Comparison of ENCODE assay signal across 20 mouse cellular contexts in genomic region chr7:66055356-66055755, GRCm38 (mm10). TPM values are rescaled to one million over a fixed set of nuclear protein-coding genes. Genes with fewer than 3 reads are reported as not detected.
DNase-seq lines count a peak whose midpoint lies in the region; ATAC-seq and TF ChIP-seq lines count a peak whose summit lies in the region.
"Not testable (repeated sequence)": the region's sequence is repeated elsewhere in the genome, so short reads cannot be mapped to it uniquely, and the experiment has no call there.
"Had no signal": no experiment of that assay in that cellular context is flagged by ENCODE, and none has a peak within 500 bp of the region (broad histone marks: within the 10 kb centered on the region; RNA-seq: fewer than 3 reads in every experiment).

No protein-coding gene starts in this region.

- WGBS in kidney, postnatal 0 days = 3% methylated on average over 2 of the region's 2 CpGs
- WGBS in lung, embryonic 14.5 days = 5% methylated on average over 2 of the region's 2 CpGs
- WGBS in midbrain, embryonic 14.5 days = 6% methylated on average over 2 of the region's 2 CpGs

- DNase-seq in 3T3-L1 (ENCODE audit: low read depth, low spot score) (peak; percentile 75), MEL (ENCODE audit: low read depth, low spot score) (peak; percentile 71)
- DNase-seq in brain, embryonic 14.5 days (ENCODE audit: low read depth) = peak; percentile 56
- DNase-seq in embryo, embryonic 10.5 days (ENCODE audit: low spot score) = peak; percentile 76
- DNase-seq in heart, adult 8-10 months (ENCODE audit: low spot score) = peak; percentile 37
- peak; percentile 62 for DNase-seq in kidney, postnatal 0 days (ENCODE audit: low spot score)
- peak; percentile 80 for DNase-seq in lung, embryonic 14.5 days
- DNase-seq in midbrain, embryonic 14.5 days = peak; percentile 81

- not testable (repeated sequence) for H3K9me3 ChIP-seq in MEL (replicated peaks; ENCODE audit: insufficient read depth, low read length); kidney, postnatal 0 days (replicated peaks; ENCODE audit: low read length); lung, embryonic 14.5 days (ENCODE audit: low read depth, low read length); midbrain, embryonic 14.5 days (ENCODE audit: control insufficient read depth, low read length)

- H3K27me3 ChIP-seq in MEL (ENCODE audit: control insufficient read depth in 1 of 2, insufficient read depth in 2 of 2, low read length in 2 of 2); kidney, postnatal 0 days (ENCODE audit: insufficient read depth, low read length); lung, embryonic 14.5 days (ENCODE audit: insufficient read depth, low read length); midbrain, embryonic 14.5 days (ENCODE audit: control insufficient read depth, insufficient read depth, low read length): not testable (repeated sequence)

- TF ChIP-seq POLR2A in MEL (IDR thresholded peaks at IDR 0.05; ENCODE audit: control insufficient read depth in 1 of 2, insufficient read depth in 1 of 2, low read depth in 1 of 2, low read length in 2 of 2, poor library complexity in 1 of 2); brain, embryonic 14.5 days (IDR thresholded peaks at IDR 0.05; ENCODE audit: borderline replicate concordance, extremely low read depth, insufficient read depth, insufficient read length, poor library complexity, severe bottlenecking): not testable (repeated sequence)

- H3K27ac ChIP-seq in MEL (ENCODE audit: control insufficient read depth, low read depth, low read length); kidney, postnatal 0 days; lung, embryonic 14.5 days (ENCODE audit: low read depth); midbrain, embryonic 14.5 days (replicated peaks; ENCODE audit: low read depth, low read length): not testable (repeated sequence)

- not testable (repeated sequence) for H3K9ac ChIP-seq in MEL (ENCODE audit: control insufficient read depth, low read depth, low read length, poor library complexity, severe bottlenecking); kidney, postnatal 0 days (ENCODE audit: low read depth, low read length); lung, embryonic 14.5 days; midbrain, embryonic 14.5 days (replicated peaks; ENCODE audit: low read length)

- H3K4me2 ChIP-seq in kidney, postnatal 0 days (ENCODE audit: low read length); lung, embryonic 14.5 days; midbrain, embryonic 14.5 days (ENCODE audit: low read length): not testable (repeated sequence)

- not testable (repeated sequence) for ATAC-seq in kidney, postnatal 0 days (replicated peaks; ENCODE audit: low FRiP score, low read depth); lung, embryonic 14.5 days (ENCODE audit: insufficient read depth); midbrain, embryonic 14.5 days (ENCODE audit: low FRiP score, low TSS enrichment)

- peak; percentile 62 for TF ChIP-seq RAD21 in MEL (IDR thresholded peaks at IDR 0.05; ENCODE audit: low read depth, low read length)

- TF ChIP-seq CTCF in MEL (IDR thresholded peaks at IDR 0.05 in 2 of 3, conservative IDR thresholded peaks at IDR 0.05 in 1 of 3; ENCODE audit: control insufficient read depth in 1 of 3, insufficient read depth in 1 of 3, low read depth in 2 of 3, low read length in 3 of 3, poor library complexity in 1 of 3, severe bottlenecking in 1 of 3) = peak in 2 of 3 experiments; percentile 37 to 59; a peak in 3 of 6 replicates
- peak; percentile 25; the same call in 1 of the 2 replicates for TF ChIP-seq CTCF in brain, embryonic 14.5 days (IDR thresholded peaks at IDR 0.05; ENCODE audit: borderline replicate concordance, extremely low read depth, insufficient read depth, insufficient read length)
- peak; percentile 87 for TF ChIP-seq CTCF in kidney, postnatal 0 days (IDR thresholded peaks at IDR 0.05; ENCODE audit: low read depth)
- TF ChIP-seq CTCF in lung, embryonic 14.5 days (IDR thresholded peaks at IDR 0.05; ENCODE audit: low read depth) = peak; percentile 75

- H3K79me2 ChIP-seq in MEL (ENCODE audit: control insufficient read depth, insufficient read depth, low read length, poor library complexity) = not testable (repeated sequence)

- not testable (repeated sequence) for H3K36me3 ChIP-seq in MEL (ENCODE audit: control insufficient read depth in 1 of 2, insufficient read depth in 2 of 2, low read length in 2 of 2); kidney, postnatal 0 days (ENCODE audit: insufficient read depth, low read length); lung, embryonic 14.5 days (ENCODE audit: insufficient read depth); midbrain, embryonic 14.5 days (ENCODE audit: control insufficient read depth, insufficient read depth, low read length)

- TF ChIP-seq EP300 in MEL (IDR thresholded peaks at IDR 0.05; ENCODE audit: low read depth in 1 of 2, low read length in 2 of 2) = not testable (repeated sequence)

- H3K4me3 ChIP-seq in MEL (ENCODE audit: control insufficient read depth in 1 of 2, insufficient read depth in 1 of 2, low read depth in 2 of 2, low read length in 2 of 2) = peak overlapping the region in 1 of 2 experiments; percentile 1; a peak in 1 of 4 replicates
- H3K4me3 ChIP-seq in kidney, postnatal 0 days (replicated peaks; ENCODE audit: low read depth, low read length); lung, embryonic 14.5 days (ENCODE audit: low read depth, low read length); midbrain, embryonic 14.5 days (replicated peaks; ENCODE audit: low read depth, low read length): not testable (repeated sequence)

- H3K4me1 ChIP-seq in MEL (ENCODE audit: control insufficient read depth in 1 of 2, insufficient read depth in 2 of 2, low read length in 2 of 2) = peaks cover 2 to 12% of the 10 kb centered on the region in 2 experiments; a peak in 3 of 4 replicates
- H3K4me1 ChIP-seq in kidney, postnatal 0 days (replicated peaks; ENCODE audit: insufficient read depth, low read length); lung, embryonic 14.5 days (ENCODE audit: insufficient read depth); midbrain, embryonic 14.5 days (ENCODE audit: control insufficient read depth, insufficient read depth, low read length): not testable (repeated sequence)

TF ChIP-seq in MEL, 35 proteins besides CTCF, POLR2A, EP300 and RAD21:
- TF ChIP-seq ZC3H11A (IDR thresholded peaks at IDR 0.05; ENCODE audit: low read depth, low read length) (peak; percentile 58), SMC3 (IDR thresholded peaks at IDR 0.05; ENCODE audit: low read depth, low read length) (peak; percentile 61)

RNA-seq across cellular contexts. Expression of gene Snrpa1, which starts 3.4 kb away (rescaled TPM):
- 188 and 227 TPM in 2 replicates for total RNA-seq in MEL (2012; rRNA removed)
- 100 to 1,000 TPM; 260 to 318 TPM for polyA plus RNA-seq in MEL (2012; ENCODE audit: insufficient read depth in 1 of 2, insufficient read length in 2 of 2, low read depth in 1 of 2, low replicate concordance in 2 of 2, missing spikeins in 1 of 2)
- 60.4 and 72.7 TPM in 2 replicates for polyA plus RNA-seq in brain, embryonic 14.5 days (2012; rRNA removed)
- total RNA-seq in heart, adult 8-10 months (2022) = 10 to 100 TPM; 18.3 to 24.1 (median 20.7) TPM
- 114 and 127 TPM in 2 replicates for polyA plus RNA-seq in kidney, postnatal 0 days (2015; fragmentation: Nextera tagmentation; extraction: Ambion mirVana)
- 196 and 200 TPM in 2 replicates for polyA plus RNA-seq in lung, embryonic 14.5 days (2014; fragmentation: Nextera tagmentation; extraction: Ambion mirVana)
- polyA plus RNA-seq in midbrain, embryonic 14.5 days (2014; fragmentation: Nextera tagmentation; extraction: Ambion mirVana) = 144 and 154 TPM in 2 replicates

RNA-seq across cellular contexts. Expression of gene Gm45213, which starts 12.0 kb away (rescaled TPM):
- not detected in 2 replicates for total RNA-seq in MEL (2012; rRNA removed)
- polyA plus RNA-seq in MEL (2012; ENCODE audit: insufficient read depth in 1 of 2, insufficient read length in 2 of 2, low read depth in 1 of 2, low replicate concordance in 2 of 2, missing spikeins in 1 of 2) = not detected
- polyA plus RNA-seq in brain, embryonic 14.5 days (2012; rRNA removed) = not detected in 2 replicates
- total RNA-seq in heart, adult 8-10 months (2022) = not detected
- not detected in 2 replicates for polyA plus RNA-seq in kidney, postnatal 0 days (2015; fragmentation: Nextera tagmentation; extraction: Ambion mirVana)
- polyA plus RNA-seq in lung, embryonic 14.5 days (2014; fragmentation: Nextera tagmentation; extraction: Ambion mirVana) = not detected in 2 replicates
- polyA plus RNA-seq in midbrain, embryonic 14.5 days (2014; fragmentation: Nextera tagmentation; extraction: Ambion mirVana) = not detected in 2 replicates
- total RNA-seq: adrenal gland, adult 18-20 months; gastrocnemius, postnatal 4 days; hematopoietic stem cell, adult 5-6 weeks; layer of hippocampus, postnatal 10 days; left cerebral cortex, postnatal 14 days had no signal
- polyA plus RNA-seq: embryonic facial prominence, embryonic 14.5 days; forebrain, embryonic 10.5 days; heart, embryonic 13.5 days; intestine, embryonic 15.5 days; midbrain, embryonic 15.5 days; neural tube, embryonic 11.5 days; Patski had no signal

RNA-seq across cellular contexts. Expression of gene Selenos, which starts 24.1 kb away (rescaled TPM):
- total RNA-seq in MEL (2012; rRNA removed) = 91.8 and 103 TPM in 2 replicates
- polyA plus RNA-seq in MEL (2012; ENCODE audit: insufficient read depth in 1 of 2, insufficient read length in 2 of 2, low read depth in 1 of 2, low replicate concordance in 2 of 2, missing spikeins in 1 of 2) = 10 to 100 TPM in 1 of 2 experiments, not detected in 1; 79.9 TPM
- 58.5 and 63.8 TPM in 2 replicates for polyA plus RNA-seq in brain, embryonic 14.5 days (2012; rRNA removed)
- total RNA-seq in heart, adult 8-10 months (2022) = 10 to 100 TPM; 37.5 to 50.8 (median 38.9) TPM
- 140 and 145 TPM in 2 replicates for polyA plus RNA-seq in kidney, postnatal 0 days (2015; fragmentation: Nextera tagmentation; extraction: Ambion mirVana)
- polyA plus RNA-seq in lung, embryonic 14.5 days (2014; fragmentation: Nextera tagmentation; extraction: Ambion mirVana) = 95.3 and 102 TPM in 2 replicates
- 78.3 and 79.9 TPM in 2 replicates for polyA plus RNA-seq in midbrain, embryonic 14.5 days (2014; fragmentation: Nextera tagmentation; extraction: Ambion mirVana)

RNA-seq across cellular contexts. Expression of gene Chsy1, which starts 54.0 kb away (rescaled TPM):
- total RNA-seq in MEL (2012; rRNA removed) = 10.2 and 10.3 TPM in 2 replicates
- polyA plus RNA-seq in MEL (2012; ENCODE audit: insufficient read depth in 1 of 2, insufficient read length in 2 of 2, low read depth in 1 of 2, low replicate concordance in 2 of 2, missing spikeins in 1 of 2) = 1 to 10 TPM in 1 of 2 experiments, not detected in 1; 8.5 TPM
- polyA plus RNA-seq in brain, embryonic 14.5 days (2012; rRNA removed) = 16.0 and 21.5 TPM in 2 replicates
- total RNA-seq in heart, adult 8-10 months (2022) = 10 to 100 TPM; 11.3 to 14.5 (median 11.5) TPM
- polyA plus RNA-seq in kidney, postnatal 0 days (2015; fragmentation: Nextera tagmentation; extraction: Ambion mirVana) = 12.0 and 12.2 TPM in 2 replicates
- 29.0 and 29.9 TPM in 2 replicates for polyA plus RNA-seq in lung, embryonic 14.5 days (2014; fragmentation: Nextera tagmentation; extraction: Ambion mirVana)
- 14.0 and 16.0 TPM in 2 replicates for polyA plus RNA-seq in midbrain, embryonic 14.5 days (2014; fragmentation: Nextera tagmentation; extraction: Ambion mirVana)

Comparison
In these comparisons a context has a peak if more than half of its experiments do, and no peak if none do; other contexts are left out.
1. CTCF ChIP-seq: peak in every context shown above with its lines; median percentile 87 in kidney, postnatal 0 days; 75 in lung, embryonic 14.5 days; 48 in MEL; 25 in brain, embryonic 14.5 days.